ENCODE assay signal across 28 mouse cellular contexts in genomic region chr1:193662166-193662890, GRCm38 (mm10).
A peak's percentile ranks its signal among the peaks of the same experiment; 100 is the strongest.
DNase-seq lines count a peak whose midpoint lies in the region; ATAC-seq lines count a peak whose summit lies in the region.
"Had no signal": no experiment of that assay in that cellular context is flagged by ENCODE, and none has a peak within 500 bp of the region (broad histone marks: within the 10 kb centered on the region; RNA-seq: fewer than 3 reads in every experiment).

No protein-coding gene starts in this region.

- H3K9me3 ChIP-seq in liver, embryonic 15.5 days (replicated peaks), result no peaks in the 10 kb centered on the region
- H3K9me3 ChIP-seq in forebrain, embryonic 14.5 days (replicated peaks; ENCODE audit: control insufficient read depth, low read length), result no peaks in the 10 kb centered on the region
- H3K9me3 ChIP-seq in midbrain, embryonic 14.5 days (ENCODE audit: control insufficient read depth, low read length), result no peaks in the 10 kb centered on the region
- H3K9me3 ChIP-seq: embryonic facial prominence, embryonic 12.5 days; heart, embryonic 12.5 days; hindbrain, embryonic 12.5 days; intestine, embryonic 15.5 days; lung, embryonic 15.5 days; neural tube, embryonic 13.5 days; stomach, embryonic 15.5 days had no signal

- no peak overlapping the region for H3K4me2 ChIP-seq in liver, embryonic 15.5 days
- no peak overlapping the region for H3K4me2 ChIP-seq in forebrain, embryonic 14.5 days (ENCODE audit: low read length)
- no peak overlapping the region for H3K4me2 ChIP-seq in midbrain, embryonic 14.5 days (ENCODE audit: low read length)
- H3K4me2 ChIP-seq: embryonic facial prominence, embryonic 12.5 days; heart, embryonic 12.5 days; hindbrain, embryonic 12.5 days; intestine, embryonic 15.5 days; lung, embryonic 15.5 days; neural tube, embryonic 13.5 days; stomach, embryonic 15.5 days had no signal

- no peak overlapping the region for H3K9ac ChIP-seq in liver, embryonic 15.5 days
- H3K9ac ChIP-seq in forebrain, embryonic 14.5 days (ENCODE audit: low read length), result no peak overlapping the region
- H3K9ac ChIP-seq in midbrain, embryonic 14.5 days (replicated peaks; ENCODE audit: low read length), result no peak overlapping the region
- H3K9ac ChIP-seq: embryonic facial prominence, embryonic 12.5 days; heart, embryonic 12.5 days; hindbrain, embryonic 12.5 days; intestine, embryonic 15.5 days; lung, embryonic 15.5 days; neural tube, embryonic 13.5 days; stomach, embryonic 15.5 days had no signal

- ATAC-seq in liver, embryonic 15.5 days (ENCODE audit: insufficient read depth), result no peak
- peak; percentile 56; the same call in 1 of the 2 replicates for ATAC-seq in forebrain, embryonic 14.5 days
- no peak; the same call in 1 of the 2 replicates for ATAC-seq in midbrain, embryonic 14.5 days (ENCODE audit: low FRiP score, low TSS enrichment)
- ATAC-seq: CD4-positive, CD25-positive, alpha-beta regulatory T cell, adult 4 months; hindbrain, postnatal 0 days; intestine, embryonic 15.5 days had no signal

- H3K27me3 ChIP-seq in liver, embryonic 15.5 days, result no peaks in the 10 kb centered on the region
- H3K27me3 ChIP-seq in forebrain, embryonic 14.5 days (replicated peaks; ENCODE audit: control insufficient read depth, insufficient read depth, low read length), result no peaks in the 10 kb centered on the region
- no peaks in the 10 kb centered on the region for H3K27me3 ChIP-seq in midbrain, embryonic 14.5 days (ENCODE audit: control insufficient read depth, insufficient read depth, low read length)
- H3K27me3 ChIP-seq: embryonic facial prominence, embryonic 12.5 days; heart, embryonic 12.5 days; hindbrain, embryonic 12.5 days; intestine, embryonic 15.5 days; lung, embryonic 15.5 days; neural tube, embryonic 13.5 days; stomach, embryonic 15.5 days had no signal

- H3K27ac ChIP-seq in liver, embryonic 15.5 days (replicated peaks), result 0 out of 2 replicates have a peak overlapping the region, but pooled peaks have one; percentile 33
- no peak overlapping the region for H3K27ac ChIP-seq in forebrain, embryonic 14.5 days (ENCODE audit: low read depth, low read length)
- peak overlapping the region; percentile 22; the same call in 1 of the 2 replicates for H3K27ac ChIP-seq in midbrain, embryonic 14.5 days (replicated peaks; ENCODE audit: low read depth, low read length)
- H3K27ac ChIP-seq: embryonic facial prominence, embryonic 12.5 days; hindbrain, embryonic 12.5 days; hindbrain, postnatal 0 days; intestine, embryonic 15.5 days; layer of hippocampus, adult 2 months; lung, embryonic 15.5 days; neural tube, embryonic 13.5 days; stomach, embryonic 15.5 days had no signal

- DNase-seq in heart, adult 11 months, result peak; percentile 52
- no peak for DNase-seq in heart, postnatal 36 days
- no peak for DNase-seq in liver
- DNase-seq in forebrain, embryonic 14.5 days (ENCODE audit: low spot score), result no peak
- peak; percentile 26 for DNase-seq in midbrain, embryonic 14.5 days
- no peak for DNase-seq in frontal cortex, postnatal 36 days (ENCODE audit: low spot score in 2 of 2)
- DNase-seq: adrenal gland, postnatal 14 days; cerebellum, adult 11-12 months; cerebellum, adult 9-11 months; embryo, embryonic 11 days; gastrocnemius, postnatal 10 days; kidney, adult 2 months; kidney, postnatal 36 days; left cerebral cortex, postnatal 4 days; retina, postnatal 1 day; right cerebral cortex, postnatal 25 days; thymus, postnatal 14 days had no signal

- H3K36me3 ChIP-seq in liver, embryonic 15.5 days (replicated peaks), result no peaks in the 10 kb centered on the region
- no peaks in the 10 kb centered on the region for H3K36me3 ChIP-seq in forebrain, embryonic 14.5 days (ENCODE audit: control insufficient read depth, insufficient read depth, low read length)
- H3K36me3 ChIP-seq in midbrain, embryonic 14.5 days (ENCODE audit: control insufficient read depth, insufficient read depth, low read length), result no peaks in the 10 kb centered on the region
- H3K36me3 ChIP-seq: embryonic facial prominence, embryonic 12.5 days; heart, embryonic 12.5 days; hindbrain, embryonic 12.5 days; intestine, embryonic 15.5 days; lung, embryonic 15.5 days; neural tube, embryonic 13.5 days; stomach, embryonic 15.5 days had no signal

- H3K4me3 ChIP-seq in liver, embryonic 15.5 days (replicated peaks), result no peak overlapping the region
- no peak overlapping the region for H3K4me3 ChIP-seq in forebrain, embryonic 14.5 days (ENCODE audit: low read depth, low read length)
- no peak overlapping the region for H3K4me3 ChIP-seq in midbrain, embryonic 14.5 days (replicated peaks; ENCODE audit: low read depth, low read length)
- H3K4me3 ChIP-seq: embryonic facial prominence, embryonic 12.5 days; heart, embryonic 12.5 days; hindbrain, embryonic 12.5 days; intestine, embryonic 15.5 days; layer of hippocampus, adult 2 months; lung, embryonic 15.5 days; neural tube, embryonic 13.5 days; stomach, embryonic 15.5 days had no signal

- H3K4me1 ChIP-seq in liver, embryonic 15.5 days (replicated peaks), result peaks cover 61% of the 10 kb centered on the region
- peaks cover 7% of the 10 kb centered on the region for H3K4me1 ChIP-seq in forebrain, embryonic 14.5 days (ENCODE audit: control insufficient read depth, insufficient read depth, low read length)
- peaks cover 14% of the 10 kb centered on the region for H3K4me1 ChIP-seq in midbrain, embryonic 14.5 days (ENCODE audit: control insufficient read depth, insufficient read depth, low read length)
- H3K4me1 ChIP-seq: intestine, embryonic 15.5 days; lung, embryonic 15.5 days; stomach, embryonic 15.5 days had no signal

- WGBS in liver, embryonic 15.5 days (ENCODE audit: insufficient replicate concordance), result 54% methylated on average over 3 of the region's 3 CpGs
- 23% methylated on average over 3 of the region's 3 CpGs for WGBS in forebrain, embryonic 14.5 days
- 21% methylated on average over 3 of the region's 3 CpGs for whole genome bisulfite sequencing in midbrain, embryonic 14.5 days

- intact Hi-C loops in heart, postnatal 36 days (cut with DNase I), result no loop called here

Comparison
In these comparisons a context has a peak if more than half of its experiments do, and no peak if none do; other contexts are left out.
1. DNase-seq: peak in heart, adult 11 months (single experiment) and midbrain, embryonic 14.5 days (single experiment); none in heart, postnatal 36 days (0 of 2), liver (single experiment), forebrain, embryonic 14.5 days (single experiment) and frontal cortex, postnatal 36 days (0 of 2).